Mouse (Mus musculus) neutrophil, adult 5-6 weeks (primary cell): Measurements from ENCODE around the gene Tmed10. TPM values are rescaled to one million over a fixed set of nuclear protein-coding genes. Genes with fewer than 3 reads are reported as not detected.

Source experiments
- total RNA-seq: library from RNA; stranded (forward); fragments of 200-1000 nt; gene quantifications from 2 replicates; pipeline ENCODE4 v1.2.3, GENCODE M21; 2017

Gene Tmed10
- total RNA-seq, 1 experiment from 2014 or later = 89.6 TPM

Other genes with a start within 250 kb of the Tmed10 start
- gene Rps6kl1, start 223.6 kb downstream of the Tmed10 start, total RNA-seq = not detected in 2 replicates
- gene Pgf, start 197.1 kb downstream of the Tmed10 start, total RNA-seq = not detected in 2 replicates
- gene Eif2b2, start 155.4 kb downstream of the Tmed10 start, total RNA-seq = 48.6 and 55.7 TPM in 2 replicates
- 9.6 and 10.1 TPM in 2 replicates for gene Mlh3, start 104.2 kb downstream of the Tmed10 start, total RNA-seq
- 32.4 TPM in 2 replicates for gene Acyp1, start 86.4 kb downstream of the Tmed10 start, total RNA-seq
- gene Zc2hc1c, start 86.3 kb downstream of the Tmed10 start, total RNA-seq = not detected in 2 replicates
- 44.6 and 47.6 TPM in 2 replicates for gene Nek9, start 35.5 kb downstream of the Tmed10 start, total RNA-seq
- gene Fos, start 99.0 kb upstream of the Tmed10 start, total RNA-seq = 1,256 and 1,280 TPM in 2 replicates
- 63.4 and 67.7 TPM in 2 replicates for gene Jdp2, start 224.2 kb upstream of the Tmed10 start, total RNA-seq